Mouse (Mus musculus) kidney, adult 2 months (tissue): ENCODE measurements around the gene Ahdc1.

Experiments
- CTCF ChIP-seq: fragments of 200-500 bp; conservative IDR thresholded peaks from 2 replicates; pipeline ENCODE4 v1.5.1; 2011; ENCODE audit warnings: low read depth, mild to moderate bottlenecking, control low read depth, low read length, moderate library complexity, mixed read lengths; ENCODE audit not compliant: insufficient read depth, insufficient read length
- POLR2A ChIP-seq: fragments of 200-500 bp; IDR thresholded peaks from one replicate; pipeline ENCODE4 v1.6.1; 2011; ENCODE audit warnings: low read depth, low read length, control low read depth

DNA sequence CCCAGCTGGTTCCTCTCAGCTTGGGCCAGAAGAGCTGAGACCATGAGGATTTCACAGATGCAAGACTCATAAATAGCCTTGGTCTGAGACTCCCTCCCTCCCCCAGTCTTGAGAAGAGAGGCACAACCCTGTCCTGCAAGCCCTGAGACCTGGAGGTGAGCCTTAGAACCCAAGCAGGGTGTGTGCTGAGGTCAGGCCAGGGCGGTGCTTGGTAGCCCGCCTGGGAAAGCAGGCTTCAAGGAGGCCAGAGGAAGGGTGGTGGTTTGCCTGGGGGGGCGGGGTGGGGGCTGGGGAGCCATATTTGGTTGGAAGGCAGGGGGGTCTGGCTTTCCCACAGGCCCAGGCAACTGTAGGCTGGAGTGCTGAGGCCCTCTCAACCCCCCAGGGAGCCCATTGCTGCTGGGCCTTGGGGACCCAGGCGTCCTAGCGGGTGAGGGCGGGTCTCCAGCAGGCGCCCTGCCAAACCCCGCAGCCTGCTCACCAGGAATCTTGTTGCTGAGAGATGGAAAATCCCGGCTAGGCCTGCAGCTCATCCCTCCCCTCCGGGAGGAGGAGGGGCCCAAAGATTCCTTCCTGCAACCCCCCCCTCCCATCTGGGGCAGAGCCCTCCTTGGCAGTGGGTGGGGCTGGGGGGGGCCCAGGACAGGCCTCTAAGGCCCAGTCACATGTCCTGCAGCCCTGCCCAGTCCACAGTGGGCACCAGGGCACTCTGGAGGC, 14.1 kb downstream of the Ahdc1 start:
- TF ChIP-seq POLR2A = no peak
- no peak for TF ChIP-seq CTCF
